Mouse (Mus musculus) bone marrow, adult 2 months (tissue): ENCODE measurements around the gene Cog6.

Experiments used
- CTCF ChIP-seq: fragments of 200-500 bp; IDR thresholded peaks from 2 replicates; pipeline ENCODE4 v1.5.1; 2011; ENCODE audit warnings: low read length, control low read depth; ENCODE audit not compliant: control insufficient read depth, insufficient read depth
- POLR2A ChIP-seq: fragments of 200-500 bp; IDR thresholded peaks from 2 replicates; pipeline ENCODE4 v1.6.1; 2011; ENCODE audit warnings: low read depth, mild to moderate bottlenecking, control low read depth, low read length, borderline replicate concordance; ENCODE audit not compliant: control insufficient read depth

DNA sequence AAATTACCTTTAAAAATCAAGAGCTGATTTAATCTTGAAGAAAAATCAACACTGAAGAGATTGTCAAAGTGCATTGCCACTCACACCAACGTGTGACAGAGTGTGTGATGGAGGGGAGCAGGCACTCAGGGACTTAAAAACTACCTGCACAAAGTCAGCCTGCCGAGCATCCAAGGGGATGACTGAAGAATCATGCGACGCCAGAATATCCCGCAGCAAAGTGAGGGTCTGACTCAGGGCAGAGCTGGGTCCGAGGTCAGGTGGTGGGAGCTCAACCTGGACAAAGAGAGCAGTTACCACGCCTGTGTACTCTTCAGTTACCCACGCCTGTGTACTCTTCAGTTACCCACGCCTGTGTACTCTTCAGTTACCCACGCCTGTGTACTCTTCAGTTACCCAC is 23.7 kb downstream of the Cog6 start:
- TF ChIP-seq CTCF = no peak
- TF ChIP-seq POLR2A = no peak
